Mouse (Mus musculus) hindbrain, embryonic 11.5 days (tissue): ENCODE measurements around the gene Dnaic1. TPM values are rescaled to one million over a fixed set of nuclear protein-coding genes. Genes with fewer than 3 reads are reported as not detected.

ENCODE experiments used
- ATAC-seq: fragments of 200-750 bp; cut with Nextera tagmentation; 2 replicates; pipeline ENCODE4 v1.8.0; 2017; ENCODE audit warnings: mild to moderate bottlenecking, moderate TSS enrichment, moderate library complexity; ENCODE audit not compliant: low FRiP score
- DNase-seq: peaks from one replicate; pipeline ENCODE4 v3.0.0-alpha.2; 2015; ENCODE audit warnings: low spot score
- H3K27ac ChIP-seq: fragments of 300-500 bp; sonication (generic); 2 replicates; pipeline ENCODE4 v1.5.1; 2014; ENCODE audit warnings: mild to moderate bottlenecking, low read depth, low read length
- H3K27me3 ChIP-seq: fragments of 300-500 bp; sonication (generic); 2 replicates; pipeline ENCODE4 v1.6.1; 2014; ENCODE audit warnings: mild to moderate bottlenecking, low read length, moderate library complexity, mixed read lengths; ENCODE audit not compliant: control insufficient read depth, insufficient read depth
- H3K36me3 ChIP-seq: fragments of 300-500 bp; sonication (generic); 2 replicates; pipeline ENCODE4 v1.6.1; 2014; ENCODE audit warnings: mild to moderate bottlenecking, low read length, moderate library complexity, mixed read lengths; ENCODE audit not compliant: control insufficient read depth, insufficient read depth
- H3K4me1 ChIP-seq: fragments of 300-500 bp; sonication (generic); replicated peaks from 2 replicates; pipeline ENCODE4 v1.6.1; 2014; ENCODE audit warnings: low read length, mixed read lengths; ENCODE audit not compliant: control insufficient read depth, insufficient read depth
- H3K4me2 ChIP-seq: fragments of 300-500 bp; sonication (generic); replicated peaks from 2 replicates; pipeline ENCODE4 v1.6.1; 2014; ENCODE audit warnings: mild to moderate bottlenecking, low read depth, low read length
- H3K4me3 ChIP-seq: fragments of 300-500 bp; sonication (generic); 2 replicates; pipeline ENCODE4 v1.5.1; 2014; ENCODE audit warnings: low read depth, low read length
- H3K9ac ChIP-seq: fragments of 300-500 bp; sonication (generic); 2 replicates; pipeline ENCODE4 v1.6.1; 2014; ENCODE audit warnings: low read depth, low read length
- H3K9me3 ChIP-seq: fragments of 300-500 bp; sonication (generic); 2 replicates; pipeline ENCODE4 v1.6.1; 2016; ENCODE audit warnings: low read length; ENCODE audit not compliant: control insufficient read depth
- WGBS: fragments of 180-500 bp; shearing (Covaris S2); extraction: QIAGEN DNeasy Blood & Tissue Kit; methylation state at CpG from one replicate; pipeline ENCODE4 v1.1.7; 2014; 5-methylcytosine and 5-hydroxymethylcytosine counted together
- polyA plus RNA-seq: library from polyadenylated mRNA; unstranded; fragments of >200 nt; fragmentation: Nextera tagmentation; extraction: Ambion mirVana; gene quantifications from 2 replicates; pipeline ENCODE4 v1.2.1, GENCODE M21; 2014

The Dnaic1 gene
- polyA plus RNA-seq, 1 experiment from 2014 or later, result 2.9 TPM

GRCm38 (mm10) chr4:41532420-41532819 is 37.2 kb upstream of the Dnaic1 start:
- ATAC-seq, result no peak

GRCm38 (mm10) chr4:41534866-41535265 is 34.7 kb upstream of the Dnaic1 start:
- no peak for DNase-seq
- WGBS, result 76% methylated on average over 5 of the region's 5 CpGs
- Histone ChIP-seq H3K4me3 (no peak overlapping the region), H3K9ac (no peak overlapping the region), H3K27ac (no peak overlapping the region), H3K36me3 (no peaks in the 10 kb centered on the region), H3K4me2 (no peak overlapping the region), H3K4me1 (no peaks in the 10 kb centered on the region), H3K9me3 (no peaks in the 10 kb centered on the region), H3K27me3 (no peaks in the 10 kb centered on the region)
- no peak for ATAC-seq

More at GRCm38 (mm10) chr4:41532420-41532819, 37.2 kb upstream of the Dnaic1 start:
- H3K27me3 ChIP-seq, result no peaks in the 10 kb centered on the region
- H3K4me1 ChIP-seq, result peaks cover 12% of the 10 kb centered on the region
- DNase-seq, result peak; percentile 64
- H3K9ac ChIP-seq, result no peak overlapping the region
- H3K9me3 ChIP-seq, result no peaks in the 10 kb centered on the region
- H3K36me3 ChIP-seq, result no peaks in the 10 kb centered on the region
- 22% methylated on average over 6 of the region's 6 CpGs for WGBS
- no peak overlapping the region for H3K27ac ChIP-seq
- no peak overlapping the region for H3K4me3 ChIP-seq
- H3K4me2 ChIP-seq, result no peak overlapping the region

- no peak overlapping the region for H3K9ac ChIP-seq
- H3K4me2 ChIP-seq, result no peak overlapping the region
- DNase-seq, result no peak
- WGBS, result 85% methylated on average over 8 of the region's 8 CpGs
- ATAC-seq, result no peak
- H3K27me3 ChIP-seq, result no peaks in the 10 kb centered on the region
- H3K9me3 ChIP-seq, result no peaks in the 10 kb centered on the region
- H3K4me1 ChIP-seq, result no peaks in the 10 kb centered on the region
- no peak overlapping the region for H3K27ac ChIP-seq
- no peak overlapping the region for H3K4me3 ChIP-seq
- H3K36me3 ChIP-seq, result no peaks in the 10 kb centered on the region
Measured at GRCm38 (mm10) chr4:41542136-41542535, 27.4 kb upstream of the Dnaic1 start.

- ATAC-seq, result no peak
- no peaks in the 10 kb centered on the region for H3K36me3 ChIP-seq
- H3K27me3 ChIP-seq, result no peaks in the 10 kb centered on the region
- H3K4me3 ChIP-seq, result no peak overlapping the region
- no peak overlapping the region for H3K27ac ChIP-seq
- 23% methylated on average over 8 of the region's 8 CpGs for WGBS
- DNase-seq, result peak; percentile 53
- H3K4me1 ChIP-seq, result no peaks in the 10 kb centered on the region
- no peaks in the 10 kb centered on the region for H3K9me3 ChIP-seq
- no peak overlapping the region for H3K4me2 ChIP-seq
- H3K9ac ChIP-seq, result no peak overlapping the region
Measured at GRCm38 (mm10) chr4:41545985-41546384, 23.6 kb upstream of the Dnaic1 start.

- WGBS, result 80% methylated on average over 1 of the region's 1 CpGs
- Histone ChIP-seq H3K9ac (no peak overlapping the region), H3K27ac (no peak overlapping the region), H3K9me3 (no peaks in the 10 kb centered on the region), H3K4me3 (no peak overlapping the region), H3K36me3 (no peaks in the 10 kb centered on the region), H3K4me2 (no peak overlapping the region), H3K4me1 (no peaks in the 10 kb centered on the region), H3K27me3 (no peaks in the 10 kb centered on the region)
- ATAC-seq (no peak), DNase-seq (no peak)
Measured at GRCm38 (mm10) chr4:41547086-41547485, 22.5 kb upstream of the Dnaic1 start.

- ATAC-seq (peak; percentile 38; the same call in 1 of the 2 replicates), DNase-seq (peak; percentile 85)
Measured at GRCm38 (mm10) chr4:41552529-41552928, 17.0 kb upstream of the Dnaic1 start.

GRCm38 (mm10) chr4:41553116-41553515 is 16.5 kb upstream of the Dnaic1 start:
- Histone ChIP-seq H3K9me3 (no peaks in the 10 kb centered on the region), H3K9ac (no peak overlapping the region), H3K27me3 (no peaks in the 10 kb centered on the region), H3K4me2 (no peak overlapping the region), H3K4me3 (no peak overlapping the region), H3K36me3 (no peaks in the 10 kb centered on the region), H3K27ac (no peak overlapping the region), H3K4me1 (no peaks in the 10 kb centered on the region)
- DNase-seq (no peak), ATAC-seq (no peak)
- WGBS, result 77% methylated on average over 11 of the region's 11 CpGs

More at GRCm38 (mm10) chr4:41552529-41552928, 17.0 kb upstream of the Dnaic1 start:
- Histone ChIP-seq H3K4me1 (no peaks in the 10 kb centered on the region), H3K27ac (no peak overlapping the region), H3K9ac (no peak overlapping the region), H3K36me3 (no peaks in the 10 kb centered on the region), H3K9me3 (no peaks in the 10 kb centered on the region), H3K4me2 (no peak overlapping the region), H3K4me3 (no peak overlapping the region), H3K27me3 (no peaks in the 10 kb centered on the region)
- 40% methylated on average over 6 of the region's 6 CpGs for WGBS

- 82% methylated on average over 14 of the region's 14 CpGs for WGBS
- no peaks in the 10 kb centered on the region for H3K27me3 ChIP-seq
- no peak for DNase-seq
Measured at GRCm38 (mm10) chr4:41554994-41555663, 14.4 kb upstream of the Dnaic1 start.

GRCm38 (mm10) chr4:41556311-41556953 is 13.1 kb upstream of the Dnaic1 start:
- Histone ChIP-seq H3K27me3 (no peaks in the 10 kb centered on the region), H3K9me3 (no peaks in the 10 kb centered on the region), H3K9ac (no peak overlapping the region), H3K4me1 (no peaks in the 10 kb centered on the region), H3K4me3 (no peak overlapping the region), H3K4me2 (no peak overlapping the region), H3K27ac (no peak overlapping the region), H3K36me3 (no peaks in the 10 kb centered on the region)
- DNase-seq, result no peak
- ATAC-seq, result no peak
- WGBS, result 45% methylated on average over 5 of the region's 5 CpGs

More at GRCm38 (mm10) chr4:41554994-41555663, 14.4 kb upstream of the Dnaic1 start:
- H3K9ac ChIP-seq, result no peak overlapping the region
- no peak overlapping the region for H3K4me3 ChIP-seq
- no peak overlapping the region for H3K4me2 ChIP-seq
- ATAC-seq, result no peak
- H3K27ac ChIP-seq, result no peak overlapping the region
- H3K36me3 ChIP-seq, result no peaks in the 10 kb centered on the region
- no peaks in the 10 kb centered on the region for H3K4me1 ChIP-seq
- no peaks in the 10 kb centered on the region for H3K9me3 ChIP-seq
